Mouse (Mus musculus) embryonic fibroblast, embryonic 13.5 days (primary cell): Measurements from ENCODE around the gene Gm20388.

Experiments used
- CTCF ChIP-seq: IDR thresholded peaks from 2 replicates; pipeline ENCODE4 v1.5.1; 2011; ENCODE audit warnings: mild to moderate bottlenecking, control low read depth, low read length, moderate library complexity, borderline replicate concordance; ENCODE audit not compliant: insufficient read depth
- POLR2A ChIP-seq: IDR thresholded peaks from 2 replicates; pipeline ENCODE4 v1.6.1; 2011; ENCODE audit warnings: low read depth, mild to moderate bottlenecking, control low read depth, low read length, moderate library complexity

DNA sequence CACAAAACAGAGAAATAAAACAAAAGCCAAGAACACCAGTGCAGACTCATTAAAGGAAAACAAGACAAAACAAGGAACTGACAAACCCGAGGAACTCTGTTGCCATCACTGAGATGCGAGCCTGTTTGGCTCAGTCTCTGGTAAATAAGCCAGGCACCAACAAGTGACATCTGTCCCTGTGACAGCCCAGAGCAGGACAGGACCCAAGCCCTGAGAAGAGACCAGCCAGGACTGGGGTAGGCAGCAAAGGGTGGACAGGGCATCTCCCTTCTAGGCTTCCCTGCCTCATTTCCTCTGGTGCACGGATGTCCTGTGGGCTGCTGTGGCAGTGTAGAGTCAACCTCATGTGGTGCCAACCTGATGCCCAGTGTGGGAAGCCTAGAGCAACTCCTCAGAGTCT lies 2752.5 kb downstream of the Gm20388 start:
- no peak for TF ChIP-seq POLR2A
- TF ChIP-seq CTCF, result no peak
